Mouse (Mus musculus): Measurements from ENCODE around the gene Krt222. TPM values are rescaled to one million over a fixed set of nuclear protein-coding genes. Genes with fewer than 3 reads are reported as not detected.

Gene Krt222
- 0.10 and 0.12 TPM in 2 replicates for polyA plus RNA-seq (2016; fragmentation: Nextera tagmentation; extraction: Ambion mirVana)

DNA sequence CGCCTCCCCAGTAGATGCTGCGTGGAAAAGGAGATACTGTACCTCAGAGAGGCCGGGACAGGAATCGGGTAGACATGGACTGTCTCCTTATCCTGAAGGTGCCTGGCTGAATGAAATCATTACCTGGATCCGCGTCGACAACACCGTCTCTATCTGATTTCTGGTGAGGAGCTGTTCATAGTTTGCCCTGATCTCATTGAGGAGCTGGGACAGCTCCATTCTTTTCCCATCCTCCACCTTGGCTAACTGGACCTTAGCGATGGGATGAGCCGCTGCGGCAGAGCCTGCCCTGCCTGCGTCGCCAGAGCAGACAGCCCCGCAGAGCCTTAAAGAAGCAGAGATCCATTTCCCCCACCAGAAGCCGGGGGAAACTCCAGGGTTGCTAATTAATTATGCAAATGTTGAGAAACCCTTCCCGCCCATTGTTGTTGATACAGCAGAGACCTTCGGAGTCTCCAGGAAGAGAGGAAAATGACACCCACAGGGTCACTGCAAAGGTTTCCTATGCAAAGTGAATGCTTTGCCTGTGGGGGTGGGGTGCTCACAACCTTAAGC is at the start of gene Krt222:
TSS of gene Krt222 (minus strand) at position 266 of the 555 bp plus-strand sequence.
- Histone ChIP-seq H3K36me3 (replicated peaks) (no peaks in the 10 kb centered on the region), H3K4me1 (peaks cover 8% of the 10 kb centered on the region), H3K4me3 (peak within 1 kb of the TSS; percentile 49), H3K9me3 (no peaks in the 10 kb centered on the region), H3K27ac (replicated peaks) (peak within 1 kb of the TSS; percentile 30; the same call in 1 of the 2 replicates), H3K27me3 (replicated peaks; ENCODE audit: low read depth, poor library complexity, severe bottlenecking) (no peaks in the 10 kb centered on the region)
- DNase-seq (ENCODE audit: low spot score), result peak; percentile 30
- 7% methylated on average over 17 of the region's 17 CpGs for WGBS

DNA sequence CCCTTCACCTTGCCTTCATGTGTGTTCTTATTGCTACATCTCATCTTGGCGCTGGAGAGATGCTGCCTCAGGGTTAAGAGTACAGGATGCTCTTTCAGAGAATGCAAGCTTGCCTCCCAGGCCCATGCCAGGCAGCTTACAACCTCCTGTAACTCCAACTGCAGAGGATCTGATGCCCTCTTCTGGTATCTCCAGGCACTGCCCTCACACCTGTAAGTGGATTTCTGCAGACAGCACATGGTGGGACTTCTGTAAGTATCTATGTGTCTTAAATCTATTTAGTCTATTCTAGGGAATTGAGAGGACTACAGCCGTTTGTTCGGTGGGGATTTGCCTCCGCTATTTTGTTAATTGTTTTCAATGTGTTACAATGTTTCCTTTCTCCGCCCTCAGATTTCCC is 49.0 kb upstream of the Krt222 start:
- no peaks in the 10 kb centered on the region for H3K36me3 ChIP-seq (replicated peaks)
- DNase-seq (ENCODE audit: low spot score), result peak; percentile 53
- H3K27me3 ChIP-seq (replicated peaks; ENCODE audit: low read depth, poor library complexity, severe bottlenecking), result no peaks in the 10 kb centered on the region
- 63% methylated on average over 5 of the region's 5 CpGs for WGBS
- H3K27ac ChIP-seq (replicated peaks), result no peak overlapping the region
- H3K4me3 ChIP-seq, result no peak overlapping the region
- H3K4me1 ChIP-seq, result no peaks in the 10 kb centered on the region
- H3K9me3 ChIP-seq, result no peaks in the 10 kb centered on the region

DNA sequence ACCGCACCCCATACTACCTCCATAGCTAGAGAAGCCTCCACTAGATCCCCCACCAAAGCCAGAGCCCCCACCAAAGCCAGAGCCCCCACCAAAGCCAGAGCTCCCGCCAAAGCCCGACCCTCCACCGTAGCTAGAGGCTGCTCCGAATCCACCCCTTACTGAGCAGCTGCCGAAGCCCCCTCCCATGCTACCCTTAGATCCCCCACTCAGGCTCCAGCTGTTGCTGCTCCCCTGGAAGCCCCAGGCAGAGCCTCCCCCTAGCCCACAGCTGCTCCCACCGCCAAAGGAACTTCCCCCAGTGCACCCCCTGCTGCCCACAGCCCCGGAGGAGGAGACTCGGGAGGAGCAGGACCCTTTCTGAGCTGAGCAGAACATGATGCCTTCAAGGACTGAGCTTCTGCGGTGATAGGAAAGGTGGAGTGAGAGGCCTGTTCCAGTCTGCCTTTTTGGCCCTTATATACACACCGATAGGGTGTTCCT is 41.0 kb upstream of the Krt222 start, which contains the start of gene Krt24:
TSS of gene Krt24 (minus strand) at position 430 of the 480 bp plus-strand sequence.
- no peaks in the 10 kb centered on the region for H3K36me3 ChIP-seq (replicated peaks)
- H3K4me3 ChIP-seq, result no peak within 1 kb of the TSS
- 0 out of 2 replicates have a peak, but pooled peaks cover 3% of the 10 kb centered on the region for H3K27me3 ChIP-seq (replicated peaks; ENCODE audit: low read depth, poor library complexity, severe bottlenecking)
- 55% methylated on average over 11 of the region's 11 CpGs for WGBS
- no peak for DNase-seq (ENCODE audit: low spot score)
- no peaks in the 10 kb centered on the region for H3K9me3 ChIP-seq
- peak within 1 kb of the TSS; percentile 51 for H3K27ac ChIP-seq (replicated peaks)
- peaks cover 12% of the 10 kb centered on the region for H3K4me1 ChIP-seq

DNA sequence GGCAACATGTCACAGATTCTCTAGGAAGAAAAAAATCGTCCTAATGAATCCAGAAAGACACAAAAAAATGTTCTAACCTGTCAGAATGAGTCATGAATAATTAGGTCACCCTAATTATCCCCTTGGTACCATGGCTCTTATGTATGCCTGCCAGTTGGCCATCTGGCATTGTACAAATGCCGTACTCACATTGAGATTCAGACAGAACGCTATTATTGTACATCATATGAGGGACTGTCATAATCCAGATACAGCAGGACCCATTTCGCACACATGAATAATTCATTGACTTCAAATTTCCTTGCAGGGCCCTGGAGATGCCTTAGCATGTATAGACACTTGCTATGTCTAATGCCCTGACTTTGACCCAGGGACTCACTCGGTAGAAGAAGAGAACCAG is 40.1 kb upstream of the Krt222 start:
- Histone ChIP-seq H3K4me1 (peaks cover 12% of the 10 kb centered on the region), H3K9me3 (no peaks in the 10 kb centered on the region), H3K27me3 (replicated peaks; ENCODE audit: low read depth, poor library complexity, severe bottlenecking) (0 out of 2 replicates have a peak, but pooled peaks cover 3% of the 10 kb centered on the region), H3K36me3 (replicated peaks) (no peaks in the 10 kb centered on the region), H3K4me3 (no peak overlapping the region), H3K27ac (replicated peaks) (no peak overlapping the region)
- WGBS, result 84% methylated on average over 5 of the region's 5 CpGs
- no peak for DNase-seq (ENCODE audit: low spot score)

DNA sequence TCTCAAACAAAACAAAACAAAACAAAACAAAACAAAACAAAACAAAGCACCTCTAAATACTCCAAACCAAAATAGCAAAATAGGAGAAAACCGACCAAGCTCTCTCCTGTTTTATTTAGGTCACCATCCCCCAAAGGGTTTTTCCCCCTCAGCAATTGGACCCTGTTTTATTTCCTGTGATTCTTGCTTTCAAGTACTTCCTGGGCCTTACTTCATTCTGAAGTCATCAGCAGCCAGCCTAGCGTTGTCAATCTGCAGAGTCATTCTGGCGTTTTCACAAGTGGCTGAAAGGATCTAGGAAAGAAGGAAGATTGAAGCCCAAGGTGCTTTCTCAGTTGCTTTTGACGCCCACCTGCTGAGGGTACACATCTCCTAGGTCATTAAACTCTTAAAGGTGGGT is 39.4 kb upstream of the Krt222 start:
- DNase-seq (ENCODE audit: low spot score), result no peak
- Histone ChIP-seq H3K27ac (replicated peaks) (no peak overlapping the region), H3K4me1 (peaks cover 12% of the 10 kb centered on the region), H3K36me3 (replicated peaks) (no peaks in the 10 kb centered on the region), H3K4me3 (no peak overlapping the region), H3K9me3 (no peaks in the 10 kb centered on the region), H3K27me3 (replicated peaks; ENCODE audit: low read depth, poor library complexity, severe bottlenecking) (0 out of 2 replicates have a peak, but pooled peaks cover 3% of the 10 kb centered on the region)
- WGBS, result 62% methylated on average over 4 of the region's 4 CpGs

DNA sequence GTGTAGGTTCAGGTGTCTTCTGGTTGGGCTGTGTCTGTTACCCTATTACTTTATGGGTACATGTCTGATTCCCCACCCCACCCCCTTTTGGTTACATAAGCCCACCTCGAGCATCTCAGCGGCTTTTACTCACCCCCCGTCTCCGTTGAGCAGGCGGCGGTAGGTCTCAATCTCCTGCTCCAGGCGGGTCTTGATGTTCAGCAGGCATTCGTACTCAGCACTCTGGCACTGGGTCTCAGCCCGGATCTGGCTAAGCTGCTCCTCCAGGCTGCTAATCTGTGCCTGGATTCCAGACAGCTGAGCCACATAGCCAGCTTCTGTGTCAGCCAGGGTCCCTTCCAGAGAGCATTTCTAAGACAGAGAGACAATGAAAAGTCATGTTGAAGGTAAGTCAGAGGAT is 37.2 kb upstream of the Krt222 start:
- WGBS, result 84% methylated on average over 9 of the region's 9 CpGs
- Histone ChIP-seq H3K4me1 (peaks cover 12% of the 10 kb centered on the region), H3K36me3 (replicated peaks) (no peaks in the 10 kb centered on the region), H3K27ac (replicated peaks) (no peak overlapping the region), H3K4me3 (no peak overlapping the region), H3K9me3 (no peaks in the 10 kb centered on the region), H3K27me3 (replicated peaks; ENCODE audit: low read depth, poor library complexity, severe bottlenecking) (0 out of 2 replicates have a peak, but pooled peaks cover 3% of the 10 kb centered on the region)
- no peak for DNase-seq (ENCODE audit: low spot score)

DNA sequence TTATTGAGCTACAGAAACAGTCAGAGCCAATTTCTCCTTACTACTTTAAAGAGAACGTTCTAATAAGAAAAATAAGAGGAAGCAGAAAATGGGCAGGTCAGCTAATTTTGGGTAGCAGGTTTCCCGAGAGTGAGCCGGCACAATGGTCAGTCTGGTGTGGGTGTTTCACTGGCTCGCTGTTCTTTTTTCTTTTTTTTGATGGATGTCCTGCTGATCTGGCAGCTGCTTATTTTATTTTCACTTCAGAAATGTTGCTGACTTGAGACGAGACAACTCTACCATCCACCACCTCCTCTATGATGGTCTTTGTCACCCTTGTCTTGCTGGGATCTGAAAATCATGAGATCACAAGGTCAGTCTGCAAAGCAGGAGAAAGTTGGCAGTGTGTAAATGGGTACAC is 36.1 kb upstream of the Krt222 start:
- no peaks in the 10 kb centered on the region for H3K9me3 ChIP-seq
- no peak overlapping the region for H3K4me3 ChIP-seq
- H3K27ac ChIP-seq (replicated peaks), result no peak overlapping the region
- peaks cover 14% of the 10 kb centered on the region for H3K4me1 ChIP-seq
- WGBS, result 80% methylated on average over 5 of the region's 5 CpGs
- no peak for DNase-seq (ENCODE audit: low spot score)
- no peaks in the 10 kb centered on the region for H3K36me3 ChIP-seq (replicated peaks)
- 0 out of 2 replicates have a peak, but pooled peaks cover 3% of the 10 kb centered on the region for H3K27me3 ChIP-seq (replicated peaks; ENCODE audit: low read depth, poor library complexity, severe bottlenecking)

DNA sequence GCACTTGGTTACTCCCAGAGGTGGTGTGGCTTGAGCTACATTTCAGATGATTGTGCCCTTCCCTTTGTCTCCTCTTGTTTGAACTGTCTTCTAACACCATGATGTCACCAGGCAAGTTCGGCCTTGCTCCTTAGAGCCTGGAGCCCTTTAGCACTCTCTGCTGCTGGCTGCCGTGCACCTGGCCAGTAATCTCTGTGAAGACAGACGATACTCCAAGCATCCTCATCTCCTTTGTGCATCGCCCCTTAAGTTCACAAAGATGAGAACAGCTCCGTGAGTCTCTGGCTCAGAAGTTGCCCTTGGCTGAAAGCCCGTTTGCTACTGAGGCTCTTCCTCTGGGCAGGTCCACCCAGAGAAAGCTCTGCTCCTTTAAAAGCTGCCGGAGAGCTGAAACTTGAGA is 32.9 kb upstream of the Krt222 start:
- Histone ChIP-seq H3K9me3 (no peaks in the 10 kb centered on the region), H3K4me3 (no peak overlapping the region), H3K36me3 (replicated peaks) (no peaks in the 10 kb centered on the region), H3K4me1 (peaks cover 7% of the 10 kb centered on the region), H3K27ac (replicated peaks) (no peak overlapping the region), H3K27me3 (replicated peaks; ENCODE audit: low read depth, poor library complexity, severe bottlenecking) (0 out of 2 replicates have a peak, but pooled peaks cover 4% of the 10 kb centered on the region)
- WGBS, result 57% methylated on average over 7 of the region's 7 CpGs
- DNase-seq (ENCODE audit: low spot score), result peak; percentile 30

DNA sequence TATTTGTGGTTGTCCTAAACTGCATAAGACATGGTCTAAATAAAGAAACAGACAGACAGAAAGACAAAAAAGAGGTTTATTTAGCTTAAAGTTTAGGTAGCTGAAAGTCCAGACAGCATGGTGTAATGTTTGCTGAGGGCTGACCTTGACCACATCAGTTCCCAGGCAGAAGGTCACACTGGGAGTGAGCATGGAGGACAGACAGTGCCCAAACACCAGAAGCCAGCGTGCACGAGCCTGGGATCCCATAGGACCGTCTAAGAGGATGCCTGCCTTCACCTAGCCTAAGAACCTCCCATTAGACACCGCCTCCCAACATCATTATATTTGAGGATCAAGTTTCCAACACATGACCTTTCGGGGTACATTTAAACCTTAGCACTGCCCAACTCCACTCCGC is 31.7 kb upstream of the Krt222 start:
- 0 out of 2 replicates have a peak, but pooled peaks cover 4% of the 10 kb centered on the region for H3K27me3 ChIP-seq (replicated peaks; ENCODE audit: low read depth, poor library complexity, severe bottlenecking)
- H3K36me3 ChIP-seq (replicated peaks), result no peaks in the 10 kb centered on the region
- DNase-seq (ENCODE audit: low spot score), result no peak
- no peaks in the 10 kb centered on the region for H3K9me3 ChIP-seq
- no peak overlapping the region for H3K27ac ChIP-seq (replicated peaks)
- no peak overlapping the region for H3K4me3 ChIP-seq
- WGBS, result 66% methylated on average over 6 of the region's 6 CpGs
- H3K4me1 ChIP-seq, result peaks cover 3% of the 10 kb centered on the region

DNA sequence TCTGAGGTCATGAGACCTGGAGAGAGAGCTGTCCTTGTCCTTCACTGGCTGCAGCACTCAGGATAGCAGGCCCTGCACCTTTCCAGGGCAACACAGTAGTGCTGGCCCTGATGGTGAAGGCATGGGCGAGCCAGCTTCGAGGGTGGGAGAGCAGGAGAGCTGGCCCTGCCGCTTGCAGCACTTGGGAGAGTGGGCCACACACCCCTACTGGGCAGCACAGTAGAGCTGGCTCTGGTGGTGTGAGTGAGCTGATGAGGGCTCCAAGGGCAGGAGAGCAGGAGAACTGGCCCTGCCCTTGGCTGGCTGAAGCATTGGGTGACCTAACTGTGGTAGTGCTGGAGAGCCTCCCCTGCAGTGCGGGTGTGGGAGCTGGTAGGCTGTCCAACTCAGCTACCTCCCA is 28.8 kb upstream of the Krt222 start:
- DNase-seq (ENCODE audit: low spot score), result no peak
- Histone ChIP-seq H3K9me3 (no peaks in the 10 kb centered on the region), H3K27me3 (replicated peaks; ENCODE audit: low read depth, poor library complexity, severe bottlenecking) (0 out of 2 replicates have a peak, but pooled peaks cover 4% of the 10 kb centered on the region), H3K36me3 (replicated peaks) (no peaks in the 10 kb centered on the region), H3K27ac (replicated peaks) (no peak overlapping the region), H3K4me1 (peaks cover 8% of the 10 kb centered on the region), H3K4me3 (no peak overlapping the region)
- 83% methylated on average over 4 of the region's 4 CpGs for WGBS

DNA sequence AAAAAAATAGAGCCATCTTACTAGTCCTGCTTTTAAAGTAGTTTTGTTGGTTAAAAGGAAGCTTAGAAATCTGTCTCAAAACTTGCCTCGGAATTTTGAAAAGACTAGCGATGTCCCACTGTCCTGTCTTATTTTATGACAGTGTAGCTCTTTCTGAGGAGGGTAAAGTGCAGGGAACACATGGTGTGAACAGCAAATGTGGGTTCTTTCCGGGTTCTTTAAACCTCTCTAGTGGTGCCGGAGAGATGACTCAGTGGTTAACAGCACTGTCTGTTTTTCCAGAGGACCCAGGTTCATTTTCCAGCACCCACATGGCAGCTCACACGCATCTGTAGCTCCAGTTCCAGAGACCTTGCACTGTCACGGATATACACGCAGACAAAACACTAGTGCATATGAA is 25.3 kb upstream of the Krt222 start:
- Histone ChIP-seq H3K27me3 (replicated peaks; ENCODE audit: low read depth, poor library complexity, severe bottlenecking) (0 out of 2 replicates have a peak, but pooled peaks cover 4% of the 10 kb centered on the region), H3K9me3 (no peaks in the 10 kb centered on the region), H3K36me3 (replicated peaks) (no peaks in the 10 kb centered on the region), H3K4me3 (no peak overlapping the region), H3K27ac (replicated peaks) (no peak overlapping the region), H3K4me1 (peaks cover 5% of the 10 kb centered on the region; the same call in 1 of the 2 replicates)
- no peak for DNase-seq (ENCODE audit: low spot score)
- WGBS, result 80% methylated on average over 7 of the region's 7 CpGs

DNA sequence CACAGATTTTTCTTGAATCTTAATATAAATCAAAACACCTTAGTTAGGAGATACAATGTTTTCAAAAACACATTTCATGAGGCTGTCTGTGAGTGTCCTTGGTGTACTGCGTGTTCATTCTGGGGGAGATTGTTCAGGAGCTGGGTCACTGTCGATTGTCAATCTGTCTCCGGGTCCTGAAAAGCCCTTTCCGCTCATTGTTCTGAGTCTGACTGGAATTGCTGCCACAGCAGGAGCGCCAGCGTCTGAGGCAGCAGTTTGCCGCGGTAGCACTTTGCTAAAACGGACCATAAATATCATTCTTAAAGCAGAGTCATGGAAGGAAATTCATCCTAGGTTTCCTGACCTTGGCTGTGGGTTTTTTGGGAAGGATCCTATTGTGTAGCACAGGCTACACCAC is 21.9 kb upstream of the Krt222 start:
- no peak for DNase-seq (ENCODE audit: low spot score)

DNA sequence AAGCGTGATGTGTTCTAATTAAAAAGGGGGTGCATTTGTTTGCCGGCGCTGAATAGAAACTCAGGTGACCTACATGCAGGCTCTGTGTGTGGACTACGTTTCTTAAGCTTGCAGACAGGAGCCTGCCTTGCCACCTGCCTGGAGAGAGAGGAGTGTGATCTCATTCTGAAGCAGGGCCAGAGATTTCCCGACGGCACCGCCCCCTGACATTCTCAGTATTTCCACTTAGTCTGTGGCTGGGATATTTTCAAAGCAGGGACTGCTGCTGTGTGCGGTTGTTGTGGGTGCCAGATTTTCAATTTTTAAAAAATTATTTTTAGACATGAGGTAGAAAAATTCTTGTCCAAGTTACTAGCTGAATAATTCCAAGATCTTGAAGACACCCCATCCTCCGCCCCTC is 21.3 kb upstream of the Krt222 start:
- no peaks in the 10 kb centered on the region for H3K36me3 ChIP-seq (replicated peaks)
- no peaks in the 10 kb centered on the region for H3K9me3 ChIP-seq
- no peak overlapping the region for H3K27ac ChIP-seq (replicated peaks)
- H3K4me3 ChIP-seq, result no peak overlapping the region
- DNase-seq (ENCODE audit: low spot score), result no peak
- 76% methylated on average over 9 of the region's 9 CpGs for WGBS
- H3K27me3 ChIP-seq (replicated peaks; ENCODE audit: low read depth, poor library complexity, severe bottlenecking), result no peaks in the 10 kb centered on the region
- peaks cover 5% of the 10 kb centered on the region; the same call in 1 of the 2 replicates for H3K4me1 ChIP-seq

More for the DNA sequence above, 21.9 kb upstream of the Krt222 start:
- no peaks in the 10 kb centered on the region for H3K36me3 ChIP-seq (replicated peaks)
- H3K4me1 ChIP-seq, result peaks cover 5% of the 10 kb centered on the region; the same call in 1 of the 2 replicates
- H3K4me3 ChIP-seq, result no peak overlapping the region
- no peaks in the 10 kb centered on the region for H3K27me3 ChIP-seq (replicated peaks; ENCODE audit: low read depth, poor library complexity, severe bottlenecking)
- H3K9me3 ChIP-seq, result no peaks in the 10 kb centered on the region
- no peak overlapping the region for H3K27ac ChIP-seq (replicated peaks)
- 51% methylated on average over 9 of the region's 9 CpGs for WGBS

All from embryonic facial prominence, embryonic 10.5 days (tissue).